Mouse (Mus musculus) mouse trophoblast stem cell (cell line): Measurements from ENCODE around the gene Klhdc8a.

Experiments
- in situ Hi-C, 2 experiments: fragments of 300-500 bp; cut with MseI, MboI; formaldehyde crosslinking; loops; 2 replicates in 1 of 2; 3 replicates in 1 of 2; pipeline ENCODE4 v1.15.1; 2025

Klhdc8a gene

DNA sequence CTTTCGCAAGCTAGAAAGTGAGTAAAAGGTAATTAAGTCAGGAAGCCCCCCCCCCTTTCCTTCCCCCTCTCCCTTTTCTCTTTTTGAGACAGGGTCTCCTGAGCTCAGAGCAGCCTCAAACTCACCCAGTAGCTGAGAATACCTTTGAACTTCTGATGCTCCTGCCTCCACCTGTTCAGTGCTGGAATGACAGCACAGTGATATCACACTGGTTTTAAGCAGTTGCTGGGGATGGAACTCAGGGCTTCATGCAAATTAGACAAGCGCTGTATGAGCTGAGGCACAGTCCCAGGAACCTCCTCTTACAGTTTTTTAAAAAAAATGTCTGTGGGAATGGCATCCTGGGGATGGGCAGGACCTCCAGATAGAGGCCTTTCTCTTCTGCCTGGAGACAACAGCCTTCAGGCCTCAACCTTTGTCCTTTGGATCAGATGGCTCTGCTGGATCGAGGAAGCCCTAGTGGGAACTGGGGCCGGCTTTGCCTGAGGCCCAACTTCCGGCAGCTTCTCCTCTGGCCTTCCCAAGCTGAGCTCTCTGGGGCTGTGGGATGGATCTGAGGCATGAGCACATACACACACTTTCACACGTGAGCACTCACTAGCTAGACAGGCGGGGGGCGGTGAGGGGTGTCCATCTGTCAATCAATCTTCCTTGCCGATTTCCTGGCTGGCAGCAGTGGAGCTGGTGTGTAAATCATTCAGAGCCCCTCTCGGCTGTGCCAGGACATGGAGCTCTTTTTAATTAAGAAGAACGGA lies 7.3 kb upstream of the Klhdc8a start:
- in situ Hi-C loops = no loop called here

DNA sequence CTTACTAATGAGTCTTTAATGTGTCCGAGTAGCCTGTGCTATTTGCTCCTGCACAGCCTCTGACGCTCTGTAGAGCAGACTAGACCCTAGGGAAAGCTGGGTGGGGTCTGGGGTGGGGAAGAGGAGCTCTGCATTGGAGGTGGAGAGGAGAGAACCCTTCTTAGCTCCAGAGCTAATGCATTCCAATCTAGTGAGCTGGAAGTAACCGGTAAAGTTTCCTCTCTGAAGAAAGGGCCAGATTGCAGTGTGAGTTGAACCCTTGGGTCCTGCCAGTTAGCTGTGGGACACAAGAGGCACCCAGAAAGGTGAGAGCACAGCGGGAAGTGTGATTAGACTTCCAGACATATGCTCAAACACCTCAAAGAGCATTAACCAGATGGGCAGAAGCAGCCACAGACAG lies 6.7 kb upstream of the Klhdc8a start:
- in situ Hi-C loops = no loop called here

DNA sequence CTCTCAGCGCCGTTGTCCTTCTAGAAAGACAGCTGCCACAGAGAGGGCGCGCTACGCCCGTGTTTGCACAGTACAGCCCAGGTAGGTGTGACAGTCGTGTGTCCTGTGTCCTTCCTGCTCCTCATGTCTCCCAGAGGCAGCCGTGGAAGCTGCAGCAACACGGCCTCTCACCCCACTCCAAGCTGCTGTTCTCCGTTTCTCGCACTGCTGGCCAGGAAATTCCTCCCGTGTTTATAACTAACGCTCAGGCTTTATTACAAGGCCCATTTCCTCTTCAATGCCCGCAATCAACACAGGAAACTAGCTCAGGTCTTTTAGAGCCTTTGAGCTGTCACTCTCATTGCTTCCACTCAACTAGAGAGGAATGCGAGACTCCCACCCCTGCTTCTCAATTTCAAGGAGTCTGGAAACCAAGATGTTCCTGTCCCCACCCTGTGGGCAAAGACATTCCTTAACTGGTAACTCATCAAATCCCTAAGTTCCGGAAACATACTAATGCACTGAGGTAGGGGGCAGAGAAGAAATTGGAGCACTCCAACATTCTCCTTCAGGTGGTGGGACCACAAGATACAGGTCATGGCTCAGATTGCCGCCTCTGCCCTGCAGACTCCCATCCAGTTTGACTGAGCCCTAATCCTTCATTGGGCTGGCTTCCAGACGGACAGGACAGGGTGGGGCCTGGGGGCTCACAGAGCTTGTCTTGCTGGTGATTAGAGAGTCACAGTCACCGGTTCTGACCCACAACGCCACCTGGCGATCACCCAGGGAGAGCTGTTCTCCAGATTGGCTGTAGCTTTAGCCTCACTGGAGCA lies 5.9 kb upstream of the Klhdc8a start:
- in situ Hi-C loops = no loop called here

DNA sequence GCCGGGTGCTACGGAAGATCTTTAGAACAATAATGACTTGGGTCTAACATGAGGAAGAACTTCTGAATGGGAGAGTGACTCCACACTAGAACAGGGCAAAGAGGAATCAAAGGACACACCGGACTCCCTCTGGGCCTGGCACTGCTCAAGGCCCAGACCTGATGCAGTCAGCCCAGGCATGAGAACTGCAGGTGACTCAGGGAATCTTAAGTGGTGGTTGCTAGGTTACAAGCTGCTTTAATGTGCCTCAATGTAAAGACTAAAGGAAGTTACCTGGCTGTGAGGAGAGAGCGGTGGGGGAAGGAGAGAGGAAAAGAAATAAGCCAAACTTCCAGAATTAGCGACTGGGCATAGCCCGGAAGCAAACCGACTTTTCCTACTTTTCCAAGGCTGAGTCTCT lies 2.9 kb upstream of the Klhdc8a start:
- in situ Hi-C loops = no loop called here

DNA sequence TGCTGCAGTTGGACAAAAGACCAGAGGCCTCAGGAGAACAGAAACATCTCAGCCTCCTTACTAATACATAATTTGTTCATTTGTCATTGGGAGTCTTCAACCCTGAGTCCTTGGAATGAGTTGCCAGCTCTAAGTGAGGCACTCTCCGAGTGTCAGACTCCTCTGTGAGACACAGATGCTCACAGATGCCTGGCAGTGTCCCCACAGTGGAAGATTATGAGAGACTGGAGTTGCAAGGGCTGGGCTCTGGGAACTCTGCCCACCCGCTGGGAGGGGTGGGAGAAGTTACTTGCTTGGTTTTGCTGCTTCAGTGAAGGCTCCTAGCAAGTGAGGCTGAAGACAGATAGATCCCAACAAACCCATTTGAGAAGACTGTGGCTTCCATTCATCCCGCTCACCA lies 2.4 kb upstream of the Klhdc8a start:
- in situ Hi-C loops = no loop called here

DNA sequence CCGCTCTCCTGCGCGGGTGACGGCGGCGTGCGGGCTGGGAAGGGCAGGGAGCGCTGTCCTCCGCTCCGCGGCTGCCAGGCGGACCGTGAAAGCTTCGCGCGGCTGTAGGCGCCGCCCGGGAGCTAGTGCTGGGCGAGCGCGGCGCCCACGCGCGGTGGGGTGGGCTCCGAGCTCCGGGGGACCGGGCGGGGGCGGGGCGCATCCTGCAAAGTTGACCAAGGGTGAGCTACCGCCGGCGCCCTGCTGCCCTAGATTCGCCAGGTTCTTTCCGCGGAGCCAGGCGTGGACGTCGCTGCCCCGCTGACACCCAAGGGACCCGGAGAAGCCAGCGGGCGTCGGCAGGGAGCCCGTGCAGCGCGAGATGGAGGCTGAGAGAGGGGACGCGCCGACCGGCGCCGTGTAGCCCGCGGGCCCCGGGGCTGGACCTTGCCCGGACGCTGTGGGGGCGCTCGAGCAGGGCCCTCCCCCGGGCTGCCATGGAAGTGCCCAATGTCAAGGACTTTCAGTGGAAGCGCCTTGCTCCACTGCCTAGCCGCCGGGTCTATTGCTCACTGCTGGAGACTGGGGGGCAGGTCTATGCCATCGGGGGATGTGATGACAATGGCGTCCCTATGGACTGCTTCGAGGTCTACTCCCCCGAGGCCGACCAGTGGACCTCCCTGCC lies 507 bp downstream of the Klhdc8a start:
- in situ Hi-C loops = no loop called here

DNA sequence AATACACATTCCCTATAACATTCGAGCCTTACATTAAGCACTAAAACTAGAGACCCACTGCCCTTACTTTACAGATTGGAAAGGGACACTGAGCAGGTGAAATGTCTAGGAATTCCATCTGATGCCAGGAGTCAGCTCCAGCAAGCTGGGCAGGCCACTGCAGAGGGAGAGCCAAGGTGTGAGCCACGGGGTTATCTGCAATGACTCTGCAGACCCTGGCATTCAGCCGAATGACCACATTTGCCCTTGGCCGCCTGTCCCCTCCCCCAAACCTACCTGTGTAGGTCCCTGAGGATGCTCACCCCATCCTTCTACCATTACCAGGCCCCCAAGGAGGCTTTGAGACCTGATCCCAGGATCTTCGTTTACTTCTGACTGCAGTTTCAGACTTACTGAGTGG lies 1.3 kb downstream of the Klhdc8a start:
- in situ Hi-C loops = no loop called here

DNA sequence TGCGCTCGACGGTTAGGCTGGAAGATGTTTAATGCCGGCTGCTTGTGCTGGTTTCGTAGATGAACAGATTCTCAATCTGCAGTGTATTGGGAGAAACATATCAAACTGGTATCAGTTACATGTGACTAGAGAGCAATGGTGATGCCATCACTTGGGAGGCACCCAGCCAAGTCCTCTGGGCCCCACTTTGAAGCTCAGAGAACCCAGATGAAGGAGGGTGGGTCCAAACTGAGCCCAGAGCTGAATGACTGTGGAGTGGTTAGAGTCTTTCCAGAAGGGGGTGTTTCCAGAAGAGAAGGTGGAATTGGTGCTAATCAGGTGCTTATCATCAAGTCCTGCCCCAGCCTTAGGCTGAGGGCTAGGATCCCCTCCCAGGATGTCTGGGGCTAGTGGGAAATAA lies 2.8 kb downstream of the Klhdc8a start:
- in situ Hi-C loops = no loop called here

DNA sequence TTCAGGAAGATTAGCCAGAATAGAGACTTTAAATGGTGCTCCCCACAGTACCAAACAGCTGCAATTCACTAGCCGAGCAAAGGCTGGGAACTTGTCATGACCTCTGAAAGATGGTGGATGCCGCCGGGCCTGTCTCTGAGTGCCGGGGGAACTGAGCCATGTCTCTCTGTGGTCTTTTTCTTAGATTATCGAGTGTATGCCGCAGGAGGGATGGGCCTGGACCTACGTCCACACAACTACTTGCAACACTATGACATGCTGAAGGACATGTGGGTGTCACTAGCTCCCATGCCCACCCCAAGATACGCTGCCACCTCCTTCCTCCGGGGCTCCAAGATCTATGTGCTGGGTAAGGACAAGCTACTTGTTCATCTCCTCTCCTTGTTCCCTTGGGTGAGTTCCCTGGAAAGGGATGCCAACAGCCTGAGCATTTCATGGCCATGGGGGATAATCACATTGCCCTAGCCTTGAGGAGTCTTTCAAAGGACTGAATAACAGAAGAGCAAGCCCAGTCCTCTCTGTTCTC lies 4.0 kb downstream of the Klhdc8a start:
- in situ Hi-C loops = no loop called here

DNA sequence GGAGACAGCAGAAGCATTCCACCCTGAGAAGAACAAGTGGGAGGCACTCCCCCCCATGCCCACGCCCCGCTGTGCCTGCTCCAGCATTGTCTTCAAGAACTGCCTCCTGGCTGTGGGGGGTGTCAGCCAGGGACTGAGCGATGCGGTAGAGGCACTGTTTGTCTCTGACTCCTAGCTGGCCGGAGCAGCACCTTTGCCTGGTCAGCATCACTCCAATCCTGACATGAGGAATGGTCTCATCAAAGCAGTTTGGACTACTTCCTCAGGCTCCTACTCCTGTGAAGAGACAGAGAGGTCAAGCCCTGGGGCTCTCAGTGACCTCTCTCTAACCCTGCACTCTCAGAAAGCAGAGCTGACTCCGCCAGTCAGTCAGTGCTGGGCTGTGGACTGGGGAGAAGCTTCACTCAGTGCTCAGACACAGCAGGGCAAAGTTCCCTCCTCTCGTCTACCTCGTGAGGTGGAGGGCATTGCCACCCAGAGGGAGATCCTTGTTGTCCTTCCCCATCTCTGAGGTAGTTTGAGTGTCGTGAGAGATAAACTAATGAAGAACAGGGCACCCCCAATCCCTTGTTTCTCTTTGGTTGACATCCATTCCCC lies 6.3 kb downstream of the Klhdc8a start:
- in situ Hi-C loops = no loop called here

DNA sequence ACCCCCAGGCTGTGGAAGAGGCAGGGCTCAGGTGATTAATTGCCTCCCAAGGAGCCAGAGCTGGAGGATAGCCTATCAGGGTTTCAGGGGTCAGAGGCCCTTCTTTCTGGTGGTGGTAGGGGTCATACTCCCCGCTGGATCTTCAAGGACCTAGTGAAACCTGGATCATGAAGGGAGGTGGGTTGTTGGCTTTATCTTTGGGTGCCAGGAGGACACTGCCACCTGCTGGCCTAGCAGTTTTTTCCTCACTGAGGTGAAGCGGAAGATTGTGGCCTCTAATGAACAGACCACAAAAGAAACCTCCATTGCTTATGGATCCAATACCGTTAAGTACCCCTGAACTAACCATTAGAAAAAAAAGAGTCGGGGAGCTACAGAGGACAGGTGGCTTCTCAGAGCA lies 7.7 kb downstream of the Klhdc8a start:
- in situ Hi-C loops = no loop called here

DNA sequence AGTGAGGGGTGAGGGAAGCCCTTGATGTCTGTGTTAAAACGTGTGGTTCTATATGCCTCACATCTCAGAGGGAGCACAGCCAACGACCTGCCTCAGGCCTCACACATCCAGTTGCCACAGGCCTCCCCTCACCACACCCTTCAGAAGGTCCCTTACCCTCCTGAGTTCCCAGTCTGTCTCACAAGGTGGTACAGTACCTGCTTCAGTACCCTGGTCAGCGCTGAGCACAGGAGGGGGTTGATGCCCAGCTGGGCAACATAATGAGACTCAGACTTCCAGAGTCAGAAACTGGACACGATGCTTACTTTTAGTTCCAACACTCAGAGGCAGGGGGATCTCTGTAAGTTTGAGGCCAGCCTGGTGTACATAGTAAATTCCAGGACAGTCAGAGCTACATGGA lies 8.4 kb downstream of the Klhdc8a start:
- in situ Hi-C loops = no loop called here

DNA sequence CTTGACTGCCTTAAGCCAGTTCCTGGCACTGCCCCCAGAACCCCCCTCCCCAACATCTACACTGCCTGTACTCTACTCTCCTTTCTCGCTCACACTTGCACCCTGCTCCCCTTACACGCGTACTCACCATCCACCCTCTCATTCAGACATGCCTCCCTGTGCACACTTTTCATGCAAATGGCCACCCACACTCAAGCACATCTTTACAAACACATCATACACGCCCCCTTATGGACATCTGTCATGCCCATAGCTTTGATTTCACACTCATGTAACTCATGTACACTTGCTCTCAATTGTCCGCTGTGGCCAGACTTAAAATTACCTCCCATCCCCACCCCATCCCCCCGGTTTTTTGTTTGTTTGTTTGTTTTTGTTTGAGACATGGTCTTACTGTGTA lies 9.5 kb downstream of the Klhdc8a start:
- in situ Hi-C loops = no loop called here

DNA sequence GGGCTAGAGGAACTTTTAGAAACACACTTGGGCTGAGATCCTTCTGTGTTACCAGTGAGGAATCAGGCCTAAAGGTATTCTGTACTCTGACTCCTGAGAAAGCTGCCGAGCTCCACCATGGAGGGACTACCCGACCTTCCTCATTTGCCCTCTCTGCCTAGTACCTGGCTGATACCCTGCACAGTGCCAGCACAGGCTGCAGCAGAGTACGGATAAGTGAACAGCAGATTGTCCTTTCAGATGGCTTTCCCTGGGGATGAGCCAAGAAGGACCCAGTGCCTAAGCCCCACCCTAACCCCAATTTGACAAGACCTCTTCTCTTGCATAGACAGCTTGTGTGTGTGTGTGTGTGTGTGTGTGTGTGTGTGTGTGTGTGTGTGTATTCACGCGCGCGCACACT lies 10.2 kb downstream of the Klhdc8a start:
- in situ Hi-C loops = no loop called here

DNA sequence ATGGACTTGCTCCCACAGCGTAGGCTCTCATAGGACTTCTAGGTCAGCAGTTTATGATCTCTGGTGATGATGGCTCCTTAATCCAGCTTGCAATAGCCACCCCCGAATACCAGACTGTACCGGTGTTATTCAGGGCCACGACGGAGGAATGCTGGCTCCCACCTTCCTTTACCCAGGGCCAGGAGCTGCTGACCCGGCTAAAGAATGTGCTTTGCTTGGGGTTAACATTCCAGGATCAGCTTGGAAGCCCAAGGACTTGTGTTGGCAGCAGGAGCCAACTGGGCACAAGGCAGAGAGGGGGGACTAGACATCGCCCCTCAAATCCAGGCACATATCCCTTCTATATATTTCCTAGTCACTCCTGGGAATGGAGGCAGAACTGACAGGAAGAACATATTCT lies 12.3 kb downstream of the Klhdc8a start:
- in situ Hi-C loops = loop anchor here (5.0 kb wide), 1 partner anchor 47 kb away; no protein-coding TSS in a partner anchor

DNA sequence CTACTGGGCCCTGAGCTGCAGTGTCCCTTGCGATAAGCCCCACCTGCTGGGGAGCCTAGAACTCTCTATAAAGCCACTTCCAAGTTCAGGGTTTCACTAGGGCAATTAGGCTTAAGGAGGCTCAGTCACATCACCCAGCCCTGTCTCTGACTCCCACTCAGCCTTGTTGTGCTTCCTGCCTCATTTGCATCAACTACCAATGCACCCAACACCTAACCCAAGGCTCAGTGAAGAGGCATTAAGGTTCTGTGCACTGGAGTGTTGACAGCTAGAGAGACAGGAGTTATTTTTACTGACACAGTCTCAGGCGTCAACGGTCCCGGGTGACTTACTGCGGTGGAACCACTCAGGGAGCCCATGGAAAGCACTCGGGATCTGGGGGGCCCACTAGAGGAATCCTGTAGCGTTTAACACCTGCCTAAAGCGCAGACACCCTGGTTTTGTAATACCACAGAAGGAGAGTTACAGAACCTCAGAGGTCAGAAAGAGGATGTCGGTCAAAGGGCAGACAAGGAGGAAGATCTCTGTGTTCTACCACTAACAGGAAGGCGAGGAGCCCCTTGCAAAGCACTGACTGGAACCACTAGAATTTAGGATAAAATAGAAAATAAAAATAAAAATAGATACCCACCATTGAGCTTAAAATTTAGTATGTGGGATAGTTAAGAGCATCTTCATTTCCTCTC lies 12.9 kb downstream of the Klhdc8a start:
- in situ Hi-C loops = loop anchor here (5.0 kb wide), 1 partner anchor 46 kb away; no protein-coding TSS in a partner anchor

DNA sequence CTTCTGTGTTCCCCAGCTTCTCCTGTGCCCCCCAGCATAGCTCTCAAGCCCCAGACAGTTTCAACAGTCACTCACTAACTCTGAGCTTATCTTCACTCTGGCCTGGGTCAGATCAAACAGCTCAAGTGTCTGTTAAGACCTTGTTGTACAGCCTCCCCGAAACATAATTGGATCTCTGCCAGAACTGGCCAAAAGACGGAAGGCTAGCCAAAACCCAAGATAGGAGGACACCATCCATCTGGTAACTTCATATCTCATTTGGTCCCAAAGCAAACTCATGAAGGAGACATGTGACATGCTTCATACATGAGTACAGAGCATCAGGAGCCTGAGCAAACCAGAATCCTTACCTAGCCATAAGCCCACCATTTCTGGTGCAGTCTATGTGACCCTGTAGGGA lies 13.6 kb downstream of the Klhdc8a start:
- in situ Hi-C loops = loop anchor here (5.0 kb wide), 1 partner anchor 45 kb away; no protein-coding TSS in a partner anchor

DNA sequence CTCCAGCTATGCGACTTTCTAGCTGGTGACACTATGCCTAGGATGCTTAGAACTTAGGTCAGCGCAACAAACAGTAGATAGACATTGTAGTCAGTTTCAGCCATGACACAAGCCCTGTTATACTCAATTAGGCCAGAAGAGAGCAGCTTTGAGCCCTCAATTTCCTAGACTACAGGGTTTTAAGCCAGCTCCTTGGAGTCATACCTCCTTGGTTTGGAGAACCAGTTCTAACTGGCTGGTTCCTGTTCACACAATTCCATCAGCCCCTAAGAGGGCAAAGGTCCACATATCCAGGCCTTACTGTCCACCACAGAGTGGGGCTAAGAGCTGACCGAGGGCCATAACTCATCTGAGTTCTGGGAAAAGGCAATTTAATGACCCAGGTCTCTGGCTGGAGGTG lies 14.3 kb downstream of the Klhdc8a start:
- in situ Hi-C loops = loop anchor here (5.0 kb wide), 1 partner anchor 45 kb away; no protein-coding TSS in a partner anchor

DNA sequence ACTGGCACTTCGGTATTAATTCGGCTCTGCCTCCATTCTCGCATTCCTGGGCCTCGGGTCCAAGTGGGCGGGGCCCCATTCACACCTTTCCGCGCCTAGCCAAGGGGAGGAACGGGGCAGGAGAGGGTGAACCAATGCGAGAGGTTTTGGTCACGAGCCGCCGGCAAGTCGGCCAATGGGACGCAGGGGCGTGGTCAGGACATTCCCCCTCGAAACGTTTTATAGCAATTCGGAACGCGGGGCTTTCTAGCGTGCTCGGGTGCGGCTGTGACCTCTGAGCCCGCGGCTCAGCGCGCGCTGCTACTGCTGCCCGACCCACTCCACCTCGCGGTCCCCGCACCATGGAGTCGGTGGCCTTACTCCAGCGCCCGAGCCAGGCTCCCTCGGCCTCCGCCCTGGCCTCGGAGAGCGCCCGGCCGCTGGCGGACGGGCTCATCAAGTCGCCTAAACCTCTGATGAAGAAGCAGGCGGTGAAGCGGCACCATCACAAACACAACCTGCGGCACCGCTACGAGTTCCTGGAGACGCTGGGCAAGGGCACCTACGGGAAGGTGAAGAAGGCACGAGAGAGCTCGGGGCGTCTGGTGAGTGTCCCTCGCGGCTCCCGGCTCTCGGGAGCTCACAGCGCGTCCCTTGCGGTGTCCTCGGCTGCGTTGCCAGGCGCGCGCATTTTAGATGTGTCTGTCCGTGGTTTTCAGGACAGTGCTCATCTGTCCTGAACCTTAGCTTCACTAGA lies 17.6 kb downstream of the Klhdc8a start, which contains the start of gene Nuak2:
Gene Nuak2 (plus strand): TSS at position 238 of the 736 bp plus-strand sequence.
- in situ Hi-C loops = no loop called here

DNA sequence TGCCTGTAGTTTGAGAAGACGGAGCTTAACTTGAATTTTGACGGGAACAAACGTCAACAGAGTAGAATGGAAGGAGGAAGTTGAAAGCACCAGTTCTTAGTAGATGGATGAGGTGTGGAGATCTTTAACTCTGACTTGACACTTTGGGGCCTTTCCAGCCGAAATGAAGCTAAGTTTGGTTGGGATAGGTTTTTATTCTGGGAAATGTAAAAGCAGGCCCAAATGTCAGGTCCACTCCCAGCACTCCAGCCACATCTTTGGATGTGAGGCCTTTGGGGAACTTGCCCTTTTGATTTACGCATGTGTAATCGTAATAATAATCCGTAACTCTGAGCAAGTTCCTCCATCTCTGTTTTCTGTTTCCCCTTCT lies 18.2 kb downstream of the Klhdc8a start:
- in situ Hi-C loops = no loop called here
